Mouse (Mus musculus): ENCODE measurements around the gene Spats2l. TPM values are rescaled to one million over a fixed set of nuclear protein-coding genes. Genes with fewer than 3 reads are reported as not detected.

Spats2l gene
- total and polyA plus RNA-seq, 3 experiments = 0.09 to 0.77 (median 0.34) TPM

DNA sequence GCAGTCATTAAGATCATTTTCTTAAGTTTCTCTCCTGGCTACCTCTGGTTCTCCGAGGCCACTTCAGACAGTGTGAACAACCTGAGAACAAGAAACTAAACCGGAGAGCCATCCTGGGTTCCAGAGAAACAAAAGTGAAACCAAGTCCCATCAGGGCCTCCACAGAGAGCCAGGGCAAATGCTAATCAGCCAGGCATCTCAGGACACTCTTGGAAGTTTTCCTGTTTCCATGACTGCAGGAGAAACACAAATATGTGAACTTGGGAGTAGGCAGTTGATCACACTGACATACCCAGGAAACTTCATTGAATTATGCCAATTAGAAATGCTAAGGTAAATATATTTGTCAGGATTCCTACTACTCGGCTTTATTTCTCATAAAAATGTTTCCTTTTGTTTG lies 76.0 kb downstream of the Spats2l start:
- Histone ChIP-seq H3K9ac (ENCODE audit: insufficient read depth, low read depth) (peak overlapping the region; percentile 50; the same call in 1 of the 2 replicates), H3K9me3 (replicated peaks; ENCODE audit: low read length) (no peaks in the 10 kb centered on the region), H3K4me2 (ENCODE audit: insufficient read depth, low read depth, poor library complexity, severe bottlenecking) (peak overlapping the region; percentile 91), H3K79me2 (replicated peaks; ENCODE audit: control insufficient read depth, extremely low read depth, insufficient read depth, poor library complexity, severe bottlenecking) (no peaks in the 10 kb centered on the region), H3K36me3 (replicated peaks in 1 of 2; ENCODE audit: control insufficient read depth in 1 of 2, insufficient read depth in 1 of 2, low read length in 1 of 2) (no peaks in the 10 kb centered on the region), H3K4me3 (replicated peaks in 1 of 3; ENCODE audit: low read depth in 2 of 3, low read length in 2 of 3, poor library complexity in 1 of 3) (no peak overlapping the region), H3K27ac (ENCODE audit: insufficient read depth, low read depth) (no peak overlapping the region), H3K4me1 (ENCODE audit: control insufficient read depth in 1 of 2, insufficient read depth in 2 of 2) (peaks cover 35 to 69% of the 10 kb centered on the region in 2 experiments), H3K27me3 (replicated peaks) (no peaks in the 10 kb centered on the region)
- no peak for TF ChIP-seq KAT2A (IDR thresholded peaks at IDR 0.05; ENCODE audit: insufficient replicate concordance, low read length)
- 0 out of 2 replicates have a peak, but pooled peaks have one; percentile 12 for TF ChIP-seq ETS1 (conservative IDR thresholded peaks at IDR 0.05; ENCODE audit: low read depth, low read length)
- no peak for TF ChIP-seq ZNF384 (IDR thresholded peaks at IDR 0.05; ENCODE audit: low read depth, low read length)
- TF ChIP-seq POLR2AphosphoS2 (IDR thresholded peaks at IDR 0.05; ENCODE audit: low read depth, low read length) = no peak
- no peak for TF ChIP-seq JUND (conservative IDR thresholded peaks at IDR 0.05; ENCODE audit: low read depth, low read length)
- TF ChIP-seq IRF4 (IDR thresholded peaks at IDR 0.05; ENCODE audit: low read depth, low read length) = peak; percentile 41; the same call in 1 of the 2 replicates
- TF ChIP-seq BHLHE40 (IDR thresholded peaks at IDR 0.05; ENCODE audit: low read depth, low read length) = no peak
- TF ChIP-seq SIN3A (IDR thresholded peaks at IDR 0.05; ENCODE audit: low read length) = 0 out of 2 replicates have a peak, but pooled peaks have one; percentile 12
- dilution Hi-C loops (cut with MboI; ENCODE audit: extremely low pct_ligation_motif_present, extremely low pct_unique_long_range_greater_than_20kb, low sequenced_read_pairs) (no loop called here), in situ Hi-C loops (cut with MboI; ENCODE audit: low pct_ligation_motif_present, low pct_unique_long_range_greater_than_20kb, low sequenced_read_pairs) (no loop called here)
- DNase-seq (ENCODE audit: extremely low read depth) = no peak

DNA sequence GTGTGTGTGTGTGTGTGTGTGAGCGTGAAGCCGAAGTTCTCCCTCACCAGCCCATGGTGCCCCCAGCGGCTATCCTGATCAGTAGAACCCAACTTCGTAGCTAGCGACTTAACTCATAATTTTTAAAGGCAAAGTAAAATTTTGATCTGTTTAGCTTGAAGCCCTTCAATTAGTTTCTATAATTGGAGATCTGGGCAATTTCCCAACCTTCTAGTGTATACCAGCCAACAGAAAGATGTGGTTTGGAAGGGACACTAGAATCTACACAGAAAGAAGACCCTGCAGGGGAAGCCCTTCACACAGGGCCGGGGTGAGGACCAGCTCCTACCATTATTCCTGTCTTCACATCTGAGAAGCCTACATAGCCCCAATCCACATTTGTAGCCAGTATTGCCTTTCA lies 77.9 kb downstream of the Spats2l start:
- H3K27me3 ChIP-seq (replicated peaks) = no peaks in the 10 kb centered on the region
- DNase-seq (ENCODE audit: extremely low read depth) = no peak
- H3K27ac ChIP-seq (ENCODE audit: insufficient read depth, low read depth) = no peak overlapping the region
- dilution Hi-C loops (cut with MboI; ENCODE audit: extremely low pct_ligation_motif_present, extremely low pct_unique_long_range_greater_than_20kb, low sequenced_read_pairs) = no loop called here
- H3K4me3 ChIP-seq (replicated peaks in 1 of 3; ENCODE audit: low read depth in 2 of 3, low read length in 2 of 3, poor library complexity in 1 of 3) = peak overlapping the region in 1 of 3 experiments; percentile 15
- no peaks in the 10 kb centered on the region for H3K79me2 ChIP-seq (replicated peaks; ENCODE audit: control insufficient read depth, extremely low read depth, insufficient read depth, poor library complexity, severe bottlenecking)
- peaks cover 19 to 50% of the 10 kb centered on the region in 2 experiments for H3K4me1 ChIP-seq (ENCODE audit: control insufficient read depth in 1 of 2, insufficient read depth in 2 of 2)
- H3K4me2 ChIP-seq (ENCODE audit: insufficient read depth, low read depth, poor library complexity, severe bottlenecking) = no peak overlapping the region
- H3K9ac ChIP-seq (ENCODE audit: insufficient read depth, low read depth) = no peak overlapping the region
- H3K9me3 ChIP-seq (replicated peaks; ENCODE audit: low read length) = no peaks in the 10 kb centered on the region
- no peaks in the 10 kb centered on the region for H3K36me3 ChIP-seq (replicated peaks in 1 of 2; ENCODE audit: control insufficient read depth in 1 of 2, insufficient read depth in 1 of 2, low read length in 1 of 2)
- no peak for TF ChIP-seq SIN3A (IDR thresholded peaks at IDR 0.05; ENCODE audit: low read length)
- in situ Hi-C loops (cut with MboI; ENCODE audit: low pct_ligation_motif_present, low pct_unique_long_range_greater_than_20kb, low sequenced_read_pairs) = no loop called here

DNA sequence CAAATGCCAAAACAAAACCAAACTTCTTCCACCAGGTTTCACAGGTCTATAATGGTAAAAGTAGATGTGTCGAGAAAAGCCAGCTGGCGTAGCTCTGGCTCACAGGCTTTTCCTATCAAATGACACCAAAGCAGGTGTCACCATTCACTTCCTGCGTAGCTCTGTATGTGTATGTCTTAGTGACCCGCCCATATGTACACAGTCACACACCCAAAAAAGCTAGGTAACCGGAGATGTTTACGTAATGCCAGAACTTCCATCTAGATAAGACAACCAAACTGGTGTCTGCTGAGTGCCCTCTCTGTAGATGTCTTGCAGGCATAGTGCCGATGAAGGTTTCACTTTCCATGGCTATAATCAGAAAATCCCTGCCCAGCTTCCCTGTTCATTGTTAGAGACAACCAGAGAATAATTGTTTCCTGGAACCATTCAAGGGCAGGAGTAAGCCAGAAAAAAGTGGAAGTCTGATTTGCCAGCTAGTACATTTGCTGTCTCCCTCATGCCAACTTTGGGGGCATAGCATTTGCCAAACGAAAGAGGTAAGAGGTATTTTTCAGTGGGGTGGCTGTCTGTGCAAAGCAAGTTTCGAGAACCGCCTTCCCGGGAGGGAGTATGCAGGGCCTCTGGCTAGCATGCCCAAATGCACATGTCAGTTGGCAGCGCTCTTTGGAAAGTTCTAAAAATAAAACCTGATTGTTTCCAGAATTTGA lies 78.8 kb downstream of the Spats2l start:
- H3K79me2 ChIP-seq (replicated peaks; ENCODE audit: control insufficient read depth, extremely low read depth, insufficient read depth, poor library complexity, severe bottlenecking) = no peaks in the 10 kb centered on the region
- no peak overlapping the region for H3K27ac ChIP-seq (ENCODE audit: insufficient read depth, low read depth)
- H3K9ac ChIP-seq (ENCODE audit: insufficient read depth, low read depth) = no peak overlapping the region
- H3K9me3 ChIP-seq (replicated peaks; ENCODE audit: low read length) = no peaks in the 10 kb centered on the region
- no peaks in the 10 kb centered on the region for H3K27me3 ChIP-seq (replicated peaks)
- H3K4me1 ChIP-seq (ENCODE audit: control insufficient read depth in 1 of 2, insufficient read depth in 2 of 2) = peaks cover 14 to 41% of the 10 kb centered on the region in 2 experiments
- in situ Hi-C loops (cut with MboI; ENCODE audit: low pct_ligation_motif_present, low pct_unique_long_range_greater_than_20kb, low sequenced_read_pairs) (no loop called here), dilution Hi-C loops (cut with MboI; ENCODE audit: extremely low pct_ligation_motif_present, extremely low pct_unique_long_range_greater_than_20kb, low sequenced_read_pairs) (no loop called here)
- no peak overlapping the region for H3K4me3 ChIP-seq (replicated peaks in 1 of 3; ENCODE audit: low read depth in 2 of 3, low read length in 2 of 3, poor library complexity in 1 of 3)
- TF ChIP-seq MYC (IDR thresholded peaks at IDR 0.05; ENCODE audit: low read depth, low read length) = no peak
- no peak for TF ChIP-seq IRF4 (IDR thresholded peaks at IDR 0.05; ENCODE audit: low read depth, low read length)
- TF ChIP-seq POLR2A (IDR thresholded peaks at IDR 0.05; ENCODE audit: low read depth, low read length) = no peak
- TF ChIP-seq CTCF (conservative IDR thresholded peaks at IDR 0.05 in 1 of 2, IDR thresholded peaks at IDR 0.05 in 1 of 2; ENCODE audit: low read depth in 2 of 2, low read length in 2 of 2) = no peak
- no peak for TF ChIP-seq ETS1 (conservative IDR thresholded peaks at IDR 0.05; ENCODE audit: low read depth, low read length)
- TF ChIP-seq CHD1 (IDR thresholded peaks at IDR 0.05; ENCODE audit: low read depth, low read length) = no peak
- TF ChIP-seq MAZ (IDR thresholded peaks at IDR 0.05; ENCODE audit: low read depth, low read length) = no peak
- no peak for TF ChIP-seq SMC3 (IDR thresholded peaks at IDR 0.05; ENCODE audit: low read depth, low read length)
- H3K36me3 ChIP-seq (replicated peaks in 1 of 2; ENCODE audit: control insufficient read depth in 1 of 2, insufficient read depth in 1 of 2, low read length in 1 of 2) = no peaks in the 10 kb centered on the region
- DNase-seq (ENCODE audit: extremely low read depth) = no peak
- H3K4me2 ChIP-seq (ENCODE audit: insufficient read depth, low read depth, poor library complexity, severe bottlenecking) = peak overlapping the region; percentile 37

All from CH12.LX (cell line).